Mouse (Mus musculus): ENCODE data around the gene Galnt18. TPM values are rescaled to one million over a fixed set of nuclear protein-coding genes. Genes with fewer than 3 reads are reported as not detected.

Galnt18 gene
- total RNA-seq, 1 experiment: 0.89 TPM

GRCm38 (mm10) chr7:111726928-111727327 is 52.8 kb downstream of the Galnt18 start:
- no peaks in the 10 kb centered on the region for H3K4me1 ChIP-seq (ENCODE audit: control insufficient read depth in 2 of 2, insufficient read depth in 2 of 2, low read length in 2 of 2, poor library complexity in 1 of 2)
- in situ Hi-C loops (cut with MboI; ENCODE audit: low sequenced_read_pairs in 2 of 2, unreplicated experiment in 2 of 2): no loop called here
- H3K27ac ChIP-seq (ENCODE audit: insufficient read depth, low read depth, low read length, poor library complexity, severe bottlenecking): no peak overlapping the region
- no peaks in the 10 kb centered on the region for H3K9me3 ChIP-seq (ENCODE audit: control insufficient read depth, insufficient read depth, low read depth, low read length)
- TF ChIP-seq HCFC1 (IDR thresholded peaks at IDR 0.05; ENCODE audit: borderline replicate concordance, insufficient read depth, low read length): no peak
- no peak for TF ChIP-seq ZC3H11A (IDR thresholded peaks at IDR 0.05; ENCODE audit: borderline replicate concordance, low read depth, low read length)
- no peak for TF ChIP-seq MAFK (IDR thresholded peaks at IDR 0.05; ENCODE audit: insufficient read depth, low read depth, low read length)
- no peak for TF ChIP-seq CHD2 (IDR thresholded peaks at IDR 0.05; ENCODE audit: low read depth, low read length)
- TF ChIP-seq ZNF384 (IDR thresholded peaks at IDR 0.05; ENCODE audit: low read depth, low read length): no peak
- no peak overlapping the region for H3K9ac ChIP-seq (ENCODE audit: insufficient read depth, low read depth, low read length, poor library complexity, severe bottlenecking)
- H3K36me3 ChIP-seq (ENCODE audit: control insufficient read depth, insufficient read depth, low read length, poor library complexity, severe bottlenecking): no peaks in the 10 kb centered on the region
- DNase-seq (ENCODE audit: low read depth, low spot score): no peak
- H3K4me3 ChIP-seq (ENCODE audit: insufficient read depth in 1 of 2, low read depth in 1 of 2, low read length in 2 of 2, poor library complexity in 1 of 2, severe bottlenecking in 1 of 2): no peak overlapping the region

DNA sequence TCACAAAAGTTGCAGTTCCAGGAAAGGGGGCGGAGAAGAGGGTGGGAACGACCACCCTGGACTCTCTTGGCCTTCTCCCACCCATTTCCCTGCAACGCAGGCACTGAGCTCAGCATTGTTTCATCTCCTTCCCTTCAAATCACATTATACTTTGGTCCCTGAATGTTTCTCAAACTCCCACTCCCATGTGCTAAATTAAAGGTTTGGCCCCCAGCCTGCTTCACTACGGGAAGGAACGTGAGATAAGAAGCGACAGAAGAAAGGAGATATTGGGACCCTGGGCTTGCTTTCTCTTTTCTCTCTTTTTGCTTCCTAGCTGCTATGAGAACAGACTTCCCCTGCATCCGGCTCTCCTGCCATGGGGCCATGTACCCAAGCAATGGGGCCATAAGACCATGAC is 55.0 kb downstream of the Galnt18 start:
- in situ Hi-C loops (cut with MboI; ENCODE audit: low sequenced_read_pairs in 2 of 2, unreplicated experiment in 2 of 2): no loop called here
- TF ChIP-seq HCFC1 (IDR thresholded peaks at IDR 0.05; ENCODE audit: borderline replicate concordance, insufficient read depth, low read length) (no peak), CHD2 (IDR thresholded peaks at IDR 0.05; ENCODE audit: low read depth, low read length) (no peak), ZNF384 (IDR thresholded peaks at IDR 0.05; ENCODE audit: low read depth, low read length) (no peak)
- no peak overlapping the region for H3K27ac ChIP-seq (ENCODE audit: insufficient read depth, low read depth, low read length, poor library complexity, severe bottlenecking)
- no peak overlapping the region for H3K9ac ChIP-seq (ENCODE audit: insufficient read depth, low read depth, low read length, poor library complexity, severe bottlenecking)
- no peaks in the 10 kb centered on the region for H3K4me1 ChIP-seq (ENCODE audit: control insufficient read depth in 2 of 2, insufficient read depth in 2 of 2, low read length in 2 of 2, poor library complexity in 1 of 2)
- H3K4me3 ChIP-seq (ENCODE audit: insufficient read depth in 1 of 2, low read depth in 1 of 2, low read length in 2 of 2, poor library complexity in 1 of 2, severe bottlenecking in 1 of 2): no peak overlapping the region
- H3K36me3 ChIP-seq (ENCODE audit: control insufficient read depth, insufficient read depth, low read length, poor library complexity, severe bottlenecking): no peaks in the 10 kb centered on the region
- no peak for DNase-seq (ENCODE audit: low read depth, low spot score)
- H3K9me3 ChIP-seq (ENCODE audit: control insufficient read depth, insufficient read depth, low read depth, low read length): no peaks in the 10 kb centered on the region

- no peak overlapping the region for H3K9ac ChIP-seq (ENCODE audit: insufficient read depth, low read depth, low read length, poor library complexity, severe bottlenecking)
- H3K36me3 ChIP-seq (ENCODE audit: control insufficient read depth, insufficient read depth, low read length, poor library complexity, severe bottlenecking): no peaks in the 10 kb centered on the region
- in situ Hi-C loops (cut with MboI; ENCODE audit: low sequenced_read_pairs in 2 of 2, unreplicated experiment in 2 of 2): no loop called here
- H3K9me3 ChIP-seq (ENCODE audit: control insufficient read depth, insufficient read depth, low read depth, low read length): no peaks in the 10 kb centered on the region
- H3K4me3 ChIP-seq (ENCODE audit: insufficient read depth in 1 of 2, low read depth in 1 of 2, low read length in 2 of 2, poor library complexity in 1 of 2, severe bottlenecking in 1 of 2): no peak overlapping the region
- no peak for TF ChIP-seq CHD2 (IDR thresholded peaks at IDR 0.05; ENCODE audit: low read depth, low read length)
- TF ChIP-seq ZC3H11A (IDR thresholded peaks at IDR 0.05; ENCODE audit: borderline replicate concordance, low read depth, low read length): no peak
- TF ChIP-seq MAFK (IDR thresholded peaks at IDR 0.05; ENCODE audit: insufficient read depth, low read depth, low read length): no peak
- no peak for TF ChIP-seq HCFC1 (IDR thresholded peaks at IDR 0.05; ENCODE audit: borderline replicate concordance, insufficient read depth, low read length)
- TF ChIP-seq ZNF384 (IDR thresholded peaks at IDR 0.05; ENCODE audit: low read depth, low read length): no peak
- no peaks in the 10 kb centered on the region for H3K4me1 ChIP-seq (ENCODE audit: control insufficient read depth in 2 of 2, insufficient read depth in 2 of 2, low read length in 2 of 2, poor library complexity in 1 of 2)
- DNase-seq (ENCODE audit: low read depth, low spot score): no peak
- H3K27ac ChIP-seq (ENCODE audit: insufficient read depth, low read depth, low read length, poor library complexity, severe bottlenecking): no peak overlapping the region
These were observed 55.8 kb downstream of the Galnt18 start for GRCm38 (mm10) chr7:111724004-111724403.

GRCm38 (mm10) chr7:111721308-111721698 is 58.5 kb downstream of the Galnt18 start:
- in situ Hi-C loops (cut with MboI; ENCODE audit: low sequenced_read_pairs in 2 of 2, unreplicated experiment in 2 of 2): no loop called here
- H3K9me3 ChIP-seq (ENCODE audit: control insufficient read depth, insufficient read depth, low read depth, low read length): no peaks in the 10 kb centered on the region
- H3K27ac ChIP-seq (ENCODE audit: insufficient read depth, low read depth, low read length, poor library complexity, severe bottlenecking): no peak overlapping the region
- no peak for DNase-seq (ENCODE audit: low read depth, low spot score)
- no peak overlapping the region for H3K4me3 ChIP-seq (ENCODE audit: insufficient read depth in 1 of 2, low read depth in 1 of 2, low read length in 2 of 2, poor library complexity in 1 of 2, severe bottlenecking in 1 of 2)
- TF ChIP-seq HCFC1 (IDR thresholded peaks at IDR 0.05; ENCODE audit: borderline replicate concordance, insufficient read depth, low read length) (no peak), MAFK (IDR thresholded peaks at IDR 0.05; ENCODE audit: insufficient read depth, low read depth, low read length) (no peak), ZNF384 (IDR thresholded peaks at IDR 0.05; ENCODE audit: low read depth, low read length) (no peak), ZC3H11A (IDR thresholded peaks at IDR 0.05; ENCODE audit: borderline replicate concordance, low read depth, low read length) (no peak), CHD2 (IDR thresholded peaks at IDR 0.05; ENCODE audit: low read depth, low read length) (no peak)
- no peak overlapping the region for H3K9ac ChIP-seq (ENCODE audit: insufficient read depth, low read depth, low read length, poor library complexity, severe bottlenecking)
- H3K36me3 ChIP-seq (ENCODE audit: control insufficient read depth, insufficient read depth, low read length, poor library complexity, severe bottlenecking): no peaks in the 10 kb centered on the region
- H3K4me1 ChIP-seq (ENCODE audit: control insufficient read depth in 2 of 2, insufficient read depth in 2 of 2, low read length in 2 of 2, poor library complexity in 1 of 2): no peaks in the 10 kb centered on the region

Measured in ES-E14 (cell line).